Mouse (Mus musculus) splenic B cell, adult 2 months (primary cell): Measurements from ENCODE around the gene Nup107.

Experiments
- DNase-seq: peaks from one replicate; pipeline ENCODE4 v3.0.0-alpha.2; 2011; ENCODE audit warnings: low read depth, low spot score
- H3K27me3 ChIP-seq: 2 replicates; pipeline ENCODE4 v1.6.1; 2012; ENCODE audit warnings: mild to moderate bottlenecking, low read length, moderate library complexity, mixed read lengths; ENCODE audit not compliant: control insufficient read depth, poor library complexity, insufficient read depth, severe bottlenecking
- H3K36me3 ChIP-seq: 2 replicates; pipeline ENCODE4 v1.6.1; 2012; ENCODE audit warnings: mild to moderate bottlenecking, low read length, moderate library complexity, mixed read lengths; ENCODE audit not compliant: control insufficient read depth, poor library complexity, insufficient read depth, severe bottlenecking

The Nup107 gene

GRCm38 (mm10) chr10:117816721-117817120 is 24.2 kb upstream of the Nup107 start:
- Histone ChIP-seq H3K27me3 (no peaks in the 10 kb centered on the region), H3K36me3 (peaks cover 22% of the 10 kb centered on the region)
- DNase-seq = no peak

DNA sequence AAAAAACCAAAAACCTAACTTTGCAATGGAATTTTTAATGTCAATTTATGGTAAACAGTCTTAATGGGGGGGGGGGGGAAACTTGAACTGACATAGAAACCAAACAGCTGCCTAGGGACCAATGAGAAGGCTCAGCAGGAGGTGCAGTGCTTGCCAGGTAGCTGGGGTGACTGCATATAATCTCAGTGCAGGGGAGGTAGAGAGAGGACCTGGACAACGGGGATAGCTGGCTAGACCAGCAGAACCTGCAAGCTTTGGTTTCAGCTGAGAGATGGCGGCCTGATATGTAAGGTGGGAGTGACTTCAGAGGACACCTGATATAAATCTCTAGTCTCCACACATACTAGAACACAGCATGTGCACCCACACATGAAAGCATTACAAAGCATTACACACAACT is 20.0 kb upstream of the Nup107 start:
- no peaks in the 10 kb centered on the region for H3K27me3 ChIP-seq
- DNase-seq = no peak
- H3K36me3 ChIP-seq = peaks cover 8% of the 10 kb centered on the region; the same call in 1 of the 2 replicates

GRCm38 (mm10) chr10:117811555-117811954 is 19.1 kb upstream of the Nup107 start:
- H3K27me3 ChIP-seq = no peaks in the 10 kb centered on the region
- no peak for DNase-seq

GRCm38 (mm10) chr10:117810506-117810905 is 18.0 kb upstream of the Nup107 start:
- Histone ChIP-seq H3K36me3 (peaks cover 8% of the 10 kb centered on the region; the same call in 1 of the 2 replicates), H3K27me3 (no peaks in the 10 kb centered on the region)
- no peak for DNase-seq

More at GRCm38 (mm10) chr10:117811555-117811954, 19.1 kb upstream of the Nup107 start:
- peaks cover 8% of the 10 kb centered on the region; the same call in 1 of the 2 replicates for H3K36me3 ChIP-seq

DNA sequence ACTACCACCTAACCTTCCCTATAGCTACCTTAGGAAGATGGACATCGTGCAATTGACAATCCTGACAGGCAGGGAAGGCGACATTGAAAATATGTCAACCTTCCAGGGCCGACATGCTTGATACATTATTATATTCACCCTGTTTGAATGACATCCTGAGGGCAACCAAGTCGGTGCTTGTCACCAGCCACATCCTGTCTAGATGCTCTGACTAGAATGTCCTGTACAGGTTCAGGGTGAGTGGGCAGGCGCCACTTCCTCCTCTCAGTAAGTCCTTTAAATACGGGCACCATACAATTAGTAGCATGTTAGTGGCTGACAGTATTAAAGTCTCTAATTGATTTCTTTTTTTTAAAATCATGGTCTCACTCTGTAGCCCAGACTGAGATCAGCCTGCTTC is 15.6 kb upstream of the Nup107 start:
- no peaks in the 10 kb centered on the region for H3K27me3 ChIP-seq
- peak; percentile 85 for DNase-seq

DNA sequence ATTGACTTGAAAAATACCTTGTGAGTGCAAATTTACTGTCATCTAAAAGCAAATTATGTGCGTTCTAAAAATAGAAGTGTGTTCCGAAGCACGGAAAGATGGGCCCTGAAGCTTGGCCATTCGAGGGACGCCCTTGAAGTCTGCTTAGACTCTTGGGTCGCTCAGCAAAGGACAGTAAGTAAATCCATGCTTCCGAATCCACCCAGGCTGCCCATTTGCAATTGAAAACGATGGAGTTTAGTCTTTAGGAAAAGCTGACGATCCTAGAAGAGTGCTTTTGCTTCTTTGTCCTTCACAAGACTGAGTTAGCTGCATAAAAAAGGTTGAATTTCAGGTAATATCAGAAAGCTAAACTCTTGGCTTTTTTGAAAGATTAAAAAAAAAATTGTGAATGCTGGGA is 13.4 kb upstream of the Nup107 start:
- DNase-seq = no peak
- H3K27me3 ChIP-seq = no peaks in the 10 kb centered on the region
- 0 out of 2 replicates have a peak, but pooled peaks cover 2% of the 10 kb centered on the region for H3K36me3 ChIP-seq

More for the DNA sequence above, 15.6 kb upstream of the Nup107 start:
- peaks cover 6% of the 10 kb centered on the region; the same call in 1 of the 2 replicates for H3K36me3 ChIP-seq

- no peaks in the 10 kb centered on the region for H3K36me3 ChIP-seq
- no peak for DNase-seq
- H3K27me3 ChIP-seq = no peaks in the 10 kb centered on the region
Measured at GRCm38 (mm10) chr10:117803870-117804850, 11.7 kb upstream of the Nup107 start.

- no peak for DNase-seq
- no peaks in the 10 kb centered on the region for H3K27me3 ChIP-seq
Measured at GRCm38 (mm10) chr10:117801886-117802285, 9.4 kb upstream of the Nup107 start.

DNA sequence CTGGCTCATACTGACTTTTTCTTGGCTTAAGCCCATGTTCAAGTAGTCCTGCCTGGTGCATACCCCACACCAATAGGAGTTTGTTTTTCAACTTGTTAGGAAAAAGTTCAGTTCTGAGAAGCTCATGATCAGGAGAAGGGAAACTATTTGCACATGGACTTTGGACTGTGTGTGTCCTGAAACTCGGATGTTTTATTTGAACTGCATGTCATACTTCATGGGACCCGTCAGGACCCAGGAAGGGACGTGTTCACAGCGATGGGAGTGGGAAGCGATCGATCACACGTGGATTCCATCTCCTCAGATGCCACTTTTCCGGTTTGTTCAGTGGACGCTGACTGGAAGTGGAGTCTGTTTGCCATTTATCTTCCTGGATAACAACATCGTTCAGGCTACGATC is 7.3 kb upstream of the Nup107 start:
- no peaks in the 10 kb centered on the region for H3K36me3 ChIP-seq
- no peaks in the 10 kb centered on the region for H3K27me3 ChIP-seq
- no peak for DNase-seq

More at GRCm38 (mm10) chr10:117801886-117802285, 9.4 kb upstream of the Nup107 start:
- H3K36me3 ChIP-seq = no peaks in the 10 kb centered on the region

- Histone ChIP-seq H3K36me3 (no peaks in the 10 kb centered on the region), H3K27me3 (no peaks in the 10 kb centered on the region)
- no peak for DNase-seq
Measured at GRCm38 (mm10) chr10:117798436-117799035, 6.0 kb upstream of the Nup107 start.

GRCm38 (mm10) chr10:117797684-117798083 is 5.2 kb upstream of the Nup107 start:
- no peak for DNase-seq
- Histone ChIP-seq H3K36me3 (no peaks in the 10 kb centered on the region), H3K27me3 (no peaks in the 10 kb centered on the region)

- no peak for DNase-seq
- Histone ChIP-seq H3K36me3 (no peaks in the 10 kb centered on the region), H3K27me3 (no peaks in the 10 kb centered on the region)
Measured at GRCm38 (mm10) chr10:117797106-117797505, 4.6 kb upstream of the Nup107 start.

DNA sequence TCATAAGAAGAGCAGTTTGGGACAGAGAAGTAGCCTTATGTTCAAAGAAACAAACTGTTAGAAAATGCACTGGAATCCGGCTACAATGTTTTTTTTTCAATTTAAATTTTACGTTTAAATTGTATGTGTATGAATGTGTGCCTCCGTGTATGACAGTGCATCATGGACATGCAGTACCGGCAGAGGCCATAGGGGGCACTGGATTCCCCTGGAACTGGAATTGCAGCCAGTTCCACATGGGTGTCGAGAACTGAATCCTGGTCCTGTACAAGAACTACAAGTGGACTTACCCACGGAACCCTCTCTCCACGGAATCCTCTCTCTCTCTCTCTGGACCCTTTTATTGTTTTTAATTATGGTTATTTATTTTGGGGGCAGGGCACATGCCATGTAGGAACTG is 3.7 kb upstream of the Nup107 start:
- DNase-seq = peak; percentile 47
- Histone ChIP-seq H3K36me3 (no peaks in the 10 kb centered on the region), H3K27me3 (no peaks in the 10 kb centered on the region)

- H3K27me3 ChIP-seq = no peaks in the 10 kb centered on the region
- no peak for DNase-seq
- H3K36me3 ChIP-seq = peaks cover 2% of the 10 kb centered on the region; the same call in 1 of the 2 replicates
Measured at GRCm38 (mm10) chr10:117795206-117795605, 2.7 kb upstream of the Nup107 start.

DNA sequence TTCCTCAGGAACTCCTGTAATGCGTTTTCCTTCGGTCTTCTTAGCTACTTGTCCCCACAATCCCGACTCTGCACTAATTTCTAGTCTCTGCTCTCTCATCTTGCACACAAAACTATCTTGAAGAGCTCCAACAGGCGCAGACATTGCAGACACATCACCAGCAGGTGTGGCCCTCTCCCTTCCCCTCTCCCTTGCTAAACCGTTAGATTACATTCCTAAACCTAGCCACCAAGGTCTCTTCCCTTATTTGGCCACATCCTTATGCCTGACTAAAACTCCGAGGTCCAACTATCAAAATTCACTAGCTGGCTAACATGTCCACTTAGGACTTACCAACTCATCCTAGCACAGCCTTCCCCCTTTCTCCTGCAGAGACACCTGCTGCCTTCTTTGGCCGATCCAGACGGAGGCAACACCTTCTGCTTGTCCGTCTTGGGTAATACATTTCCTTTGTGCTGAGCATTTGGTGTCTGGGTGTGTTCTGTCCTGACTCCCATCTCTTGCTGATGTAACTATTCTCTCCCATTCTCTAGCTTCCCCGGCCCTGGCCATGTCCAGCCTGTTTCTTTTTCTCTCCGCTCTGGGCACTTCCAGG is 1.0 kb upstream of the Nup107 start:
- Histone ChIP-seq H3K27me3 (no peaks in the 10 kb centered on the region), H3K36me3 (peaks cover 2% of the 10 kb centered on the region; the same call in 1 of the 2 replicates)
- no peak for DNase-seq
